Mouse (Mus musculus) lung, postnatal 0 days (tissue): ENCODE data around the gene Rragd.

Experiments
- CTCF ChIP-seq: IDR thresholded peaks from 2 replicates; pipeline ENCODE4 v1.5.1; 2016; ENCODE audit warnings: antibody characterized with exemption, mild to moderate bottlenecking
- EP300 ChIP-seq: IDR thresholded peaks from 2 replicates; pipeline ENCODE4 v1.6.1; 2016; ENCODE audit warnings: antibody characterized with exemption, mild to moderate bottlenecking, control low read depth

DNA sequence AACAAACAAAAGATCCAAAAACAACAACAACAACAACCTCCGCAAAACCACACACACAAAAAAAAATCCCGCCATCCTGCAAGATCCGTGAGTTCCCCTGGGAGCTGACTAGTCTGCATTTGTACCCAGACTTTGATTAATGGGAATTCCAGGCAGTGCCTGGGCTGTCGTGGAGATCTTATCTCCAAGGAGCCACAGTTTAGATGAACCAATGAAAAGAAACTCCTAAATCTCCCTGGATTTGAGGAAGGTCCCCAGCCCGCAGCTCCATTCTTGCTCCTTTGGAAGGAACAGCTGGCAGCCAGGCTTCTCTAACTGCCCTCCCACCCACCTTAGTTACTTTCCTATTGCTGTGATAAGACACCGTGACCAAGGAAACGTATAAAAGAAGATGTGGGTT, 30.2 kb upstream of the Rragd start:
- TF ChIP-seq EP300 (no peak), CTCF (no peak)
